Mouse (Mus musculus) monocyte, adult 5-6 weeks (primary cell): ENCODE results near the gene Hjurp. TPM values are rescaled to one million over a fixed set of nuclear protein-coding genes. Genes with fewer than 3 reads are reported as not detected.

Experiments
- ATAC-seq: fragments of 153-309, 156-312 bp; replicated peaks from 2 replicates; pipeline ENCODE4 v1.8.0; 2017; ENCODE audit warnings: mild to moderate bottlenecking; ENCODE audit not compliant: low TSS enrichment, insufficient number of reproducible peaks, severe bottlenecking, poor library complexity, low FRiP score
- total RNA-seq: library from RNA; stranded (forward); fragments of 200-1000, 200-491, 200-594 nt; gene quantifications from 3 replicates; pipeline ENCODE4 v1.2.3, GENCODE M21; 2017

Gene Hjurp
- total RNA-seq, 1 experiment from 2014 or later = 79.2 TPM

- ATAC-seq = peak; percentile 6; the same call in 1 of the 2 replicates
Measured at GRCm38 (mm10) chr1:88284228-88284945, 7.0 kb upstream of the Hjurp start.

- 0 out of 2 replicates have a peak, but pooled peaks have one; percentile 3 for ATAC-seq
Measured at GRCm38 (mm10) chr1:88283376-88284227, 6.2 kb upstream of the Hjurp start.

GRCm38 (mm10) chr1:88282301-88282700 is 4.9 kb upstream of the Hjurp start:
- ATAC-seq = no peak

- no peak for ATAC-seq
Measured at GRCm38 (mm10) chr1:88280006-88280690, 2.7 kb upstream of the Hjurp start.

- ATAC-seq = no peak
Measured at GRCm38 (mm10) chr1:88279111-88280005, 1.9 kb upstream of the Hjurp start.

- ATAC-seq = peak; percentile 4
Measured at GRCm38 (mm10) chr1:88277818-88278511, 532 bp upstream of the Hjurp start.

GRCm38 (mm10) chr1:88276524-88277097 is 822 bp downstream of the Hjurp start:
- ATAC-seq = 0 out of 2 replicates have a peak, but pooled peaks have one; percentile 0

GRCm38 (mm10) chr1:88275698-88276523 is 1.5 kb downstream of the Hjurp start:
- ATAC-seq = no peak

- no peak for ATAC-seq
Measured at GRCm38 (mm10) chr1:88275078-88275680, 2.3 kb downstream of the Hjurp start.

GRCm38 (mm10) chr1:88274371-88275077 is 2.9 kb downstream of the Hjurp start:
- no peak for ATAC-seq

- no peak for ATAC-seq
Measured at GRCm38 (mm10) chr1:88273832-88274231, 3.6 kb downstream of the Hjurp start.

GRCm38 (mm10) chr1:88273326-88273725 is 4.1 kb downstream of the Hjurp start:
- no peak for ATAC-seq

- ATAC-seq = no peak
Measured at GRCm38 (mm10) chr1:88272851-88273250, 4.6 kb downstream of the Hjurp start.

- 0 out of 2 replicates have a peak, but pooled peaks have one; percentile 3 for ATAC-seq
Measured at GRCm38 (mm10) chr1:88269539-88270309, 7.7 kb downstream of the Hjurp start.

GRCm38 (mm10) chr1:88268070-88268469 is 9.4 kb downstream of the Hjurp start:
- no peak for ATAC-seq
